Mouse (Mus musculus) lung, adult 2 months (tissue): ENCODE measurements around the gene Ccdc149.

Experiments
- CTCF ChIP-seq: fragments of 200-500 bp; IDR thresholded peaks from 2 replicates; pipeline ENCODE4 v1.5.1; 2011; ENCODE audit warnings: mild to moderate bottlenecking, low read length, control low read depth; ENCODE audit not compliant: insufficient read depth
- POLR2A ChIP-seq: fragments of 200-500 bp; IDR thresholded peaks from 2 replicates; pipeline ENCODE4 v1.6.1; 2011; ENCODE audit warnings: low read depth, mild to moderate bottlenecking, control low read depth, low read length, borderline replicate concordance; ENCODE audit errors: extremely low read depth

- TF ChIP-seq CTCF (no peak), POLR2A (no peak)
Observed at GRCm38 (mm10) chr5:52509416-52509815, 38.1 kb upstream of the Ccdc149 start.
